Mouse (Mus musculus): ENCODE data around the gene Apobec2. TPM values are rescaled to one million over a fixed set of nuclear protein-coding genes. Genes with fewer than 3 reads are reported as not detected.

Apobec2 gene
- not detected for polyA plus RNA-seq (2015; fragmentation: Illumina TruSeq; extraction: RNeasy Lipid Tissue Mini Kit (QIAGEN cat#74804); ENCODE audit: low read depth, low replicate concordance)

DNA sequence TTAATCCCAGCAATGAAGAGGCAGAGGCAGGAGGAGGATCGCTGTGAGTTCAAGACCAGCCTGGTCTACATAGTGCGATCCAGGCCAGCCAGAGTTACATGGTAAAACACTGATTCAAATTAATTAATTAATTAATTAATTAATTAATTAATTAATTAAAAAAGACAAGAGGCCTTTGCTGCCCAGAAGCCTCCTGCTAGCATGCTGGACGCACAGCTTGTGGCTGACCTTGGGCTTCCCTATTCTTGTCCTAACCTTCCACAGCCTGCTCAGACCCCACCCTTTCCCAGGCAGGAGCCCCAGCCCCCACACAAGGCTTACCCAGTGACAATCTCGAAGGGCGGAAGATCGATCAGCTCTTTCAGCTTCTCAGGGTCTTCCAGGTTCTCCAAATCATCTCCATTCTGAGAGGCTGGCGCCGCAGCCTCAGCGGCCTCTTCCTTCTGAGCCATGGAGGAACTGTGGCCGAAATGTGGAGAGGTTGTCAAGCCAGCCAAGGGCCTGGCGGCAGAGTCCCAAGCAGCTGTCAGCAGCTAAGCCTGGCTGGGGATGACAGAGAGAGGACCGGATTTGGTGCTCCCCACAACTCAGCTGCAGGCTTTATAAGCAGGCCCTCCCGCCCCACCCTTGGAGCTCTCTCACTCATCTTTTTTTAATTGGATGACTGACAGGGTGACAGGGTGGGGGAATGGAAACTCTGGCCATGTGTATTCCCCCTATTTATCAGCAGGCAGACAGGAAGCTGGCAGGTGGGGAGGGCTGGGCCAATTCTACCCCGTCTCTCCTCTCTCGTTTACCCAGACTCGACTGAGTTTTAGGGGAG lies at the start of gene Apobec2:
Apobec2 (minus strand) TSS at position 773 of the 823 bp plus-strand sequence.

DNA sequence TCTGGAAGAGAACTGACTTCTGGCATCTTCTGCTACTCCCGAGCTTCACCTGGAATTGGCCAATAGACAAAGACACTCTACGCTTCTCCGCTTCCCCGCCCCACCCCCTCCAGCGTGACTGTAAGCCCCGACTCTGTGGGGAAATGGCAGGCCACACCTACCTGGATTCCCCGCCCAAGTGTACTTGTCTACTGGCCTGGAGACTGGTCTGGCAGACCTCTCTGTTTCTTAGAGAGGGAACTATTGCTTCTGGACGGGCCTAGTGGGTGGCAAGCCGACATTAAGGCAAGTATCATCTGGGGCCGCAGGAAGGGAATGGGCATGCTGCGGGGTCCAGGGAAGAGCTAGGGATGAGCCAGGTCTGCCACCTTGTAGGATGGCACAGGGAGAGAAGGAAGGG lies 22.0 kb upstream of the Apobec2 start, which contains the start of gene Unc5cl:
Unc5cl (plus strand) TSS at position 214 of the 400 bp plus-strand sequence.

DNA sequence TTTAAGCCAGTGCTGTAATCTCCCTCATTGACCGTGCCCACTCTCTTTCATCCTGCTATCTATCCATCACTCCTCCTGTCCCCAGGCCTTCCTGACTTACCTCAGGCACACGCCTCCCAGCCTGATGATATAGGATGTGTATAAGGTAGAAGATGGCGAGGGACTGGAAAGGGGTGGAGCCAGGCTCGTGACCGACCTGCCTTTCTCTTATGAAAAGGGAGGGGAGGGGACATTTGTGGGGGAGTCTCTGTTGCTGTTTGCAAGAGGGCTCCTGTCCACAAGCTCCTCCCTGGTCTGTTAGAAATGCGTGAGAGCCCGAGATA lies 18.6 kb upstream of the Apobec2 start, which contains the start of gene Tspo2:
Tspo2 (minus strand) TSS at position 170 of the 323 bp plus-strand sequence.

DNA sequence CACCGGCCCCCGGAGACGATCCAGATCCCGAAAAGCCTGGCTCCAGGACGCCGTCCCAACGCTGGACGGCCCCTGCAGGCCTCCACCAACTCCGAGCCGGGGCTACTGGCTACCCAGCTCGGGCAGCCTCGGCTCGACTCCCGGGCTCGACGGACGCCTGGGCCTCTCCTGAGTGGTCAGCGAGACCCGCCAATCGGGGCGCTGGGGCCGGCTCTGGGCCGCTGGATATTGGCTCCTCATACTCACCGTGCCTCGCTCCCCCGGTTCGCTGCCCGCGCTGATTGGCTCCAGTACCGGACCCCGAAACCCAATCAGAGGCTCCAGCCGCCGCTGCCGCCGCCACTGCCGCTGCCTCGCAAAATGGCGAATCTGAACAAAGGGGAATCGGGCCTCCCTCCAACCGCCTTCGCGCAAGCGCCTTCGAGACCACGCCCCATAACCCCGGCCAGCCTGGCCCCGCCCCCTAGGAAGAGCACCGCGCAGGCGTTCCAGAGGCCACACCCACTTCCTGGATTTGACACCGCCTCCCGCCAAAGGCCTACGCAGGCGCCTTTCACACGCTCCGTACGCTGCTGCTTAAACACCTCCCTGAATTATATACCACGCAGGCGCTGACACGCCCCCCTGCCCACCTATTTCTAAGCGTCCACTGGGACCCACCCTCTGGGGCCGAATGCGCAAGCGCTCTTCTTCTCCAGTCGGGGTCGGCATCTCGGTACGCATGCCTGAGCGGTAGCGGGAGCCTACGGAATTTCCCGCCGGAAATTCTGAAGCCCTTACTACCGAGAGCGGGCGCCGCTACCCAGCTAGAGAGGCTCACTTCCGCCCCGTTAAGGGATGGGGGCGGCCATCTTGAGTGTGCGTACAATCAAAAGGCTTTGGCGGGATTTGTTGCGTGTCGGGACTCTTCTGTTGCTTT lies 23.1 kb downstream of the Apobec2 start, which contains the start of the genes Nfya and Oard1:
Nfya (minus strand) TSS at position 527 of the 919 bp plus-strand sequence.
Oard1 (plus strand) TSS at position 635 of the 919 bp plus-strand sequence.

Other genes starting within 250 kb of the Apobec2 start
- not detected for gene Trem1, start 200.2 kb downstream of the Apobec2 start, polyA plus RNA-seq (2015; fragmentation: Illumina TruSeq; extraction: RNeasy Lipid Tissue Mini Kit (QIAGEN cat#74804); ENCODE audit: low read depth, low replicate concordance)
- not detected for gene Trem3, start 185.2 kb downstream of the Apobec2 start, polyA plus RNA-seq (2015; fragmentation: Illumina TruSeq; extraction: RNeasy Lipid Tissue Mini Kit (QIAGEN cat#74804); ENCODE audit: low read depth, low replicate concordance)
- gene Treml4, start 168.6 kb downstream of the Apobec2 start, polyA plus RNA-seq (2015; fragmentation: Illumina TruSeq; extraction: RNeasy Lipid Tissue Mini Kit (QIAGEN cat#74804); ENCODE audit: low read depth, low replicate concordance), result not detected
- 0.45 TPM for gene Treml2, start 133.4 kb downstream of the Apobec2 start, polyA plus RNA-seq (2015; fragmentation: Illumina TruSeq; extraction: RNeasy Lipid Tissue Mini Kit (QIAGEN cat#74804); ENCODE audit: low read depth, low replicate concordance)
- not detected for gene B430306N03Rik, start 116.8 kb downstream of the Apobec2 start, polyA plus RNA-seq (2015; fragmentation: Illumina TruSeq; extraction: RNeasy Lipid Tissue Mini Kit (QIAGEN cat#74804); ENCODE audit: low read depth, low replicate concordance)
- 28.7 TPM for gene Trem2, start 86.5 kb downstream of the Apobec2 start, polyA plus RNA-seq (2015; fragmentation: Illumina TruSeq; extraction: RNeasy Lipid Tissue Mini Kit (QIAGEN cat#74804); ENCODE audit: low read depth, low replicate concordance)
- gene Treml1, start 73.0 kb downstream of the Apobec2 start, polyA plus RNA-seq (2015; fragmentation: Illumina TruSeq; extraction: RNeasy Lipid Tissue Mini Kit (QIAGEN cat#74804); ENCODE audit: low read depth, low replicate concordance), result not detected
- gene Nfya, start 23.0 kb downstream of the Apobec2 start, polyA plus RNA-seq (2015; fragmentation: Illumina TruSeq; extraction: RNeasy Lipid Tissue Mini Kit (QIAGEN cat#74804); ENCODE audit: low read depth, low replicate concordance), result 20.1 TPM
- 23.2 TPM for gene Oard1, start 22.9 kb downstream of the Apobec2 start, polyA plus RNA-seq (2015; fragmentation: Illumina TruSeq; extraction: RNeasy Lipid Tissue Mini Kit (QIAGEN cat#74804); ENCODE audit: low read depth, low replicate concordance)
- gene Tspo2, start 18.6 kb upstream of the Apobec2 start, polyA plus RNA-seq (2015; fragmentation: Illumina TruSeq; extraction: RNeasy Lipid Tissue Mini Kit (QIAGEN cat#74804); ENCODE audit: low read depth, low replicate concordance), result not detected
- 0.39 TPM for gene Unc5cl, start 22.0 kb upstream of the Apobec2 start, polyA plus RNA-seq (2015; fragmentation: Illumina TruSeq; extraction: RNeasy Lipid Tissue Mini Kit (QIAGEN cat#74804); ENCODE audit: low read depth, low replicate concordance)

Measured in brain, adult 10 weeks (tissue).